Mouse (Mus musculus) liver, embryonic 12.5 days (tissue): ENCODE measurements around the gene L2hgdh. TPM values are rescaled to one million over a fixed set of nuclear protein-coding genes. Genes with fewer than 3 reads are reported as not detected.

Experiments used
- ATAC-seq: fragments of 200-750 bp; cut with Nextera tagmentation; 2 replicates; pipeline ENCODE4 v1.8.0; 2017; ENCODE audit warnings: moderate number of reproducible peaks, mild to moderate bottlenecking, moderate library complexity
- H3K27ac ChIP-seq: fragments of 300-500 bp; sonication (generic); 2 replicates; pipeline ENCODE4 v1.5.1; 2016; ENCODE audit warnings: mild to moderate bottlenecking
- H3K27me3 ChIP-seq: fragments of 300-500 bp; sonication (generic); replicated peaks from 2 replicates; pipeline ENCODE4 v1.6.1; 2016; ENCODE audit warnings: mild to moderate bottlenecking, moderate library complexity
- H3K36me3 ChIP-seq: fragments of 300-500 bp; sonication (generic); 2 replicates; pipeline ENCODE4 v1.6.1; 2016; ENCODE audit warnings: mild to moderate bottlenecking, moderate library complexity
- H3K4me1 ChIP-seq: fragments of 300-500 bp; sonication (generic); 2 replicates; pipeline ENCODE4 v1.6.1; 2016
- H3K4me2 ChIP-seq: fragments of 300-500 bp; sonication (generic); 2 replicates; pipeline ENCODE4 v1.6.1; 2016; ENCODE audit warnings: mild to moderate bottlenecking, moderate library complexity
- H3K4me3 ChIP-seq: fragments of 300-500 bp; sonication (generic); 2 replicates; pipeline ENCODE4 v1.5.1; 2016; ENCODE audit warnings: mild to moderate bottlenecking, moderate library complexity
- H3K9ac ChIP-seq: fragments of 300-500 bp; sonication (generic); 2 replicates; pipeline ENCODE4 v1.6.1; 2016; ENCODE audit warnings: mild to moderate bottlenecking, moderate library complexity
- H3K9me3 ChIP-seq: fragments of 300-500 bp; sonication (generic); replicated peaks from 2 replicates; pipeline ENCODE4 v1.6.1; 2016; ENCODE audit warnings: mild to moderate bottlenecking, moderate library complexity
- WGBS: fragments of 180-500 bp; shearing (Covaris S2); methylation state at CpG from one replicate; pipeline ENCODE4 v1.1.7; 2016; ENCODE audit not compliant: insufficient replicate concordance; 5-methylcytosine and 5-hydroxymethylcytosine counted together
- microRNA counts: library from miRNA; unstranded; fragments of <30 nt; microRNA quantifications from one replicate; lab custom pipeline; 2017
- microRNA-seq: library from miRNA; unstranded; fragments of <30 nt; microRNA quantifications from one replicate; pipeline ENCODE4, GENCODE M21; 2017
- polyA plus RNA-seq: library from polyadenylated mRNA; unstranded; fragments of >200 nt; fragmentation: Nextera tagmentation; extraction: Ambion mirVana; gene quantifications from 2 replicates; pipeline ENCODE4 v1.2.1, GENCODE M21; 2016

The L2hgdh gene
- polyA plus RNA-seq, 1 experiment from 2014 or later, result 20.6 TPM

DNA sequence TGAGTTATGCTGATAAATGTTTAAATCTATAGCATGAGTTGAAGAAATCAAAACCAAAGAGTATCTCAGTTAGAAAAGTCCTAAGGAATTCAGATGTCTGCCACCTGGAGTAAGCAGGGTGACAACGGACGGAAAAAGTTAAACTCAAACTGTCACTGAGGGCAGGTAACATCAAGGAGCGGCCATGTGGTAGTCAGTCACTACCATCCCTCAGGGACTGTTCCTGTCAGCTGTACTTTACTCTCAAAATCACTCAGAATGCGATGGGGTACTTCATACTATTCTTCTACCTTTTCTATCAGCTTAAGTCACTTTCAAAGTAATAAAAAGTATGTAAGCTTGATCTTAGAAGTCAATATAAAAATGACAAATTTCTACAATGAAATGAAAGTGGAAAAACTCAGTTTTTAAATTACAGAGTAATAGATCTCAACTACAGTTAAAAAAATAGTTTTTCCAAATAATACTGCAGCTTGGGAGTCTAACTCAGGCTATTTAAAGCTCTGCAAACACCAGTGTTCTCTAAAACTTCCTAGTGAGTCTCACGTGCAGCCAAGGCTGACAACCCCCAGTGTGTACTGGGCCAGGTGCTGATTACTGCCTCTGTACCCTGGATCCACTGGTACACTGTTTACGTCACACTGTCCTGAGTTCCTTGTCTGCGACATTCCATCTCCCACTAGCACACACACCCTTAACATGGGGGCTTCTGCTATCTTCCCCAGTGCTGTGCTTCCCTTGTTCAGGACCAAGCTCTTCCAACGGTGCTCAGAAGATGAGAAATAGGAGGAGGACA lies 78.7 kb downstream of the L2hgdh start:
- Histone ChIP-seq H3K36me3 (peaks cover 33% of the 10 kb centered on the region), H3K27me3 (no peaks in the 10 kb centered on the region), H3K4me1 (no peaks in the 10 kb centered on the region; the same call in 1 of the 2 replicates), H3K9ac (no peak overlapping the region), H3K27ac (no peak overlapping the region), H3K4me3 (no peak overlapping the region), H3K9me3 (no peaks in the 10 kb centered on the region), H3K4me2 (no peak overlapping the region)
- no peak for ATAC-seq
- 66% methylated on average over 8 of the region's 8 CpGs for WGBS

DNA sequence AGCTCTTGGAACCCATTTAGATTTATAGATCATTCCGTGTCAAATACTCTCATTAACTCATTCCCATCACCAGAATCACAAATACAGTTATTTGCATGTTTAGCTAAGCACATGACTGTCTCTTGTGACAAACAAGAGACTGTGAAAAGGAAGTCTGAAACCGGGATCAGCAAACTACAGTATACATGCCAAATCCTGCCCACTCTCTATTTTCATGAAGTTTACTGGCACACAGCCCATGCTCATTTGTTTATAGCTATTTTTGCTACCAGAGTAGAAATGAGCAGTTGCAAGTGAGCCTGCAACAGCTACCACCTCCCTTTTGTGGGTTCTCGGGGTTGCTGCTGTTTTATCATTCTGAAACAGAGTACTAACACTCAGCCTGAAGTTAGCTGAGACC lies 79.8 kb downstream of the L2hgdh start:
- Histone ChIP-seq H3K4me1 (no peaks in the 10 kb centered on the region; the same call in 1 of the 2 replicates), H3K36me3 (peaks cover 37% of the 10 kb centered on the region), H3K27me3 (no peaks in the 10 kb centered on the region), H3K9ac (no peak overlapping the region), H3K27ac (no peak overlapping the region), H3K9me3 (no peaks in the 10 kb centered on the region), H3K4me3 (no peak overlapping the region), H3K4me2 (no peak overlapping the region)
- ATAC-seq, result no peak
- WGBS, result 74% methylated on average over 3 of the region's 3 CpGs

- H3K9me3 ChIP-seq, result no peaks in the 10 kb centered on the region
- H3K27me3 ChIP-seq, result no peaks in the 10 kb centered on the region
- H3K9ac ChIP-seq, result no peak overlapping the region
- no peaks in the 10 kb centered on the region; the same call in 1 of the 2 replicates for H3K4me1 ChIP-seq
- WGBS, result 77% methylated on average over 5 of the region's 5 CpGs
- ATAC-seq, result no peak
- peaks cover 41% of the 10 kb centered on the region for H3K36me3 ChIP-seq
- H3K27ac ChIP-seq, result no peak overlapping the region
- H3K4me3 ChIP-seq, result no peak overlapping the region
- no peak overlapping the region for H3K4me2 ChIP-seq
Measured at GRCm38 (mm10) chr12:69642877-69643276, 81.8 kb downstream of the L2hgdh start.

MicroRNAs encoded within 50 kb of the gene (microRNA counts, 519-probe panel; counts per million panel counts)
- microRNA mmu-miR-681 (lab: Ali Mortazavi, UCI), result 582 counts per million, percentile 70 among the panel's probes with 10 or more counts

Small RNA genes within 50 kb of the gene (microRNA-seq; reads per million reads assigned to microRNA genes)
- gene Mir681, result not detected

Other genes with a start within 250 kb of the L2hgdh start
- 20.3 and 21.2 TPM in 2 replicates for gene Vcpkmt, start 141.8 kb downstream of the L2hgdh start, polyA plus RNA-seq
- 4.9 and 5.2 TPM in 2 replicates for gene Sos2, start 43.0 kb downstream of the L2hgdh start, polyA plus RNA-seq
- gene Atp5s, start 77 bp upstream of the L2hgdh start, polyA plus RNA-seq, result 20.7 and 23.8 TPM in 2 replicates
- 0.67 and 0.74 TPM in 2 replicates for gene Cdkl1, start 66.4 kb upstream of the L2hgdh start, polyA plus RNA-seq
- gene Atl1, start 167.7 kb upstream of the L2hgdh start, polyA plus RNA-seq, result 1.7 and 2.2 TPM in 2 replicates
- 31.8 and 34.1 TPM in 2 replicates for gene Map4k5, start 168.3 kb upstream of the L2hgdh start, polyA plus RNA-seq